Mouse (Mus musculus) bone marrow macrophage, adult 2 months (primary cell): ENCODE results near the gene Scn4a.

ENCODE experiments used
- CTCF ChIP-seq: IDR thresholded peaks from 2 replicates; pipeline ENCODE4 v1.5.1; 2012; ENCODE audit warnings: low read depth, mild to moderate bottlenecking, low read length, moderate library complexity
- POLR2A ChIP-seq: IDR thresholded peaks from 2 replicates; pipeline ENCODE4 v1.6.1; 2012; ENCODE audit warnings: mild to moderate bottlenecking, low read depth, low read length, borderline replicate concordance

DNA sequence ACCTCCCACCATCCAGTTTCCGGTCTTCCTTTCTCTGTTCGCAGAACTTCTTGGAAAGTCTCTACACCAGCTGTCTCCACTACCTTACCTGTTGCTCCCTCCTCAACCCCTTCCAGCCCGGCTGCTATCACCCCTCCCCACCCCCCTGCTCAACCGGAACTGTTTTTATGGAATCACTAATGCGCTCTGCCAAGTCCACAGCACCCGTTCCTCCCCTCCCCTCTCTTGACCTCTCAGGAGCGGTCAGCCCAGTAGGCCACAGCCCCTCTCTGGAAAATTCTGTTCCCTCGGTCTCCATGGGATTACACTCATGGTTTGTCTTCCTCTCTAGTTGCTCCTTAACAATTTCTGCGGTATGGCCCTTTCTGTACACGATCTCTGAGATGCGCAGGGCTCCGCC, at the start of gene Scn4a:
- TF ChIP-seq CTCF (no peak), POLR2A (no peak)
